Mouse (Mus musculus) MEL-GATA-1-ER (cell line): Measurements from ENCODE around the gene Bnip3.
A peak's percentile ranks its signal among the peaks of the same experiment; 100 is the strongest.

ENCODE experiments used
- DNase-seq: peaks from one replicate; pipeline ENCODE4 v3.0.0-alpha.2; 2012; ENCODE audit warnings: low read depth; ENCODE audit errors: extremely low read depth

Bnip3 gene

GRCm38 (mm10) chr7:138845544-138846391 lies 63.6 kb downstream of the Bnip3 start, which contains the start of the genes Ppp2r2d and Mapk1ip1:
Gene Ppp2r2d, plus strand, starts transcription at chr7:138846079.
Gene Mapk1ip1, minus strand, starts transcription at chr7:138846273.
- peak; percentile 83 for DNase-seq

GRCm38 (mm10) chr7:138845111-138845510 lies 64.2 kb downstream of the Bnip3 start:
- DNase-seq, result no peak

GRCm38 (mm10) chr7:138843421-138843820 lies 65.9 kb downstream of the Bnip3 start:
- DNase-seq, result no peak

GRCm38 (mm10) chr7:138841436-138842151 lies 67.7 kb downstream of the Bnip3 start:
- DNase-seq, result no peak
